Mouse (Mus musculus) small intestine, adult 2 months (tissue): ENCODE measurements at regions not wholly inside any gene's neighbourhood (a gene's known extent, or its start where the extent isn't known, plus 50 kb on each side); places are given as distances from the start of the nearest gene placed in this dataset.

Experiments used
- H3K27ac ChIP-seq: fragments of 200-500 bp; 2 replicates; pipeline ENCODE4 v1.5.1; 2012; ENCODE audit warnings: low read depth, low read length, control low read depth, inconsistent platforms; ENCODE audit not compliant: insufficient read depth
- H3K27me3 ChIP-seq: fragments of 200-500 bp; 2 replicates; pipeline ENCODE4 v1.6.1; 2012; ENCODE audit warnings: mild to moderate bottlenecking, moderate library complexity, low read length, inconsistent platforms; ENCODE audit not compliant: control insufficient read depth, insufficient read depth
- H3K36me3 ChIP-seq: fragments of 200-500 bp; 2 replicates; pipeline ENCODE4 v1.6.1; 2012; ENCODE audit warnings: mild to moderate bottlenecking, low read length, control low read depth, inconsistent platforms; ENCODE audit not compliant: control insufficient read depth, insufficient read depth
- H3K4me1 ChIP-seq: fragments of 200-500 bp; 2 replicates; pipeline ENCODE4 v1.6.1; 2012; ENCODE audit warnings: low read length, inconsistent platforms, mixed read lengths; ENCODE audit not compliant: control insufficient read depth, insufficient read depth, insufficient read length
- H3K4me3 ChIP-seq: fragments of 200-500 bp; 2 replicates; pipeline ENCODE4 v1.5.1; 2012; ENCODE audit warnings: low read depth, mild to moderate bottlenecking, control low read depth, inconsistent platforms, low read length, moderate library complexity
- CTCF ChIP-seq: fragments of 200-500 bp; IDR thresholded peaks from 2 replicates; pipeline ENCODE4 v1.5.1; 2012; ENCODE audit warnings: low read depth, mild to moderate bottlenecking, control low read depth, inconsistent platforms, low read length, moderate library complexity, mixed read lengths; ENCODE audit not compliant: insufficient replicate concordance, insufficient read length; ENCODE audit errors: extremely low read depth
- POLR2A ChIP-seq: fragments of 200-500 bp; IDR thresholded peaks from 2 replicates; pipeline ENCODE4 v1.6.1; 2012; ENCODE audit warnings: low read depth, mild to moderate bottlenecking, control low read depth, inconsistent platforms, low read length, moderate library complexity
- WGBS: fragments of 180-500 bp; shearing (Covaris S2); methylation state at CpG from one replicate; pipeline ENCODE4 v1.1.7; 2018; 5-methylcytosine and 5-hydroxymethylcytosine counted together

DNA sequence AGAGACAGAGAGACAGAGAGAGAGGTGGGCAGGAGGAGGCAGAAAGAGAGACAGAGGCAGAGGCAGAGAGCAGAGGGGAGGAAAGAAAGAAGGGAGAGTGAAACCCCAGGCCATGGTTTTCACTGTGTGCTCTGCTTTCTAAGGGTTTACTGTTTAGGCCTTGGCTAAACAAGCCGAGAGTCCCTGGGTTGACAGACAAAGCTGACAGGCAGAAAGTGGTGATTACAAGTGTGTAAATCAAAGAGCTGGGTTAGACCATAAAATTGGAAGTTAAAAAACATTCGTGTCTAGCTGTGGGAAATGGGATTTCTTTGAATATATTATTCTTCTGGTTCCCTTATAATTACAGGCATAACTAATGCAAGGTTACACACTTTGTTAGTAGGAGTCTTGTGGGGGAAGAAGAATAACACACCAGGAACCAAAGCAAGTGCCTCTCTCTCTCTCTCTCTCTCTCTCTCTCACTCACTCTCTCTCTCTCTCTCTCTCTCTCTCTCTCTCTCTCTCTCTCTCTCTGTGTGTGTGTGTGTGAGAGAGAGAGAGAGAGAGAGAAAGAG is 556.0 kb downstream of the Grin2a start:
- Histone ChIP-seq H3K27me3 (no peaks in the 10 kb centered on the region), H3K4me3 (no peak overlapping the region), H3K36me3 (no peaks in the 10 kb centered on the region), H3K27ac (no peak overlapping the region), H3K4me1 (no peaks in the 10 kb centered on the region)
- 36% methylated on average over 2 of the region's 2 CpGs for WGBS
- no peak for TF ChIP-seq CTCF

DNA sequence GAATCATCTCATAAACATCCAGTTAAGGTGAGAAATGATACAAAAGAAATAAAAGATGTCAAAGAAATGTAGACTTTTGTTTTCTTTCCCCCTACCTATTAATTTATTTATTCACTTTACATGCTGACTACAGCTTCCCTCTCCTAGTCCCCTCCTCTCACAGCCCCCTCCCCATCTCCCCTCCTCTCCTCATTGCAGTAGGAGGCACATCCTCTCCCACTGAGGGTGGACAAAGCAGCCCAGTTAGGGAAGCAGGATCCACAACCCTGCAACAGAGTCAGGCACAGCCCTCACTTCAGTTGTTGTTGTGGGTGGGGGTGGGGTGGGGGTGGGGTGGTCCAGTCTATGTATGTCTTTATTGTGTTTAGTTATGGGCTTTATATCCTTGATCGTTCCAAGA is 555.5 kb downstream of the Grin2a start:
- no peaks in the 10 kb centered on the region for H3K4me1 ChIP-seq
- H3K27me3 ChIP-seq, result no peaks in the 10 kb centered on the region
- 76% methylated on average over 1 of the region's 1 CpGs for WGBS
- H3K36me3 ChIP-seq, result no peaks in the 10 kb centered on the region
- TF ChIP-seq POLR2A, result no peak
- no peak for TF ChIP-seq CTCF
- no peak overlapping the region for H3K4me3 ChIP-seq
- H3K27ac ChIP-seq, result no peak overlapping the region

DNA sequence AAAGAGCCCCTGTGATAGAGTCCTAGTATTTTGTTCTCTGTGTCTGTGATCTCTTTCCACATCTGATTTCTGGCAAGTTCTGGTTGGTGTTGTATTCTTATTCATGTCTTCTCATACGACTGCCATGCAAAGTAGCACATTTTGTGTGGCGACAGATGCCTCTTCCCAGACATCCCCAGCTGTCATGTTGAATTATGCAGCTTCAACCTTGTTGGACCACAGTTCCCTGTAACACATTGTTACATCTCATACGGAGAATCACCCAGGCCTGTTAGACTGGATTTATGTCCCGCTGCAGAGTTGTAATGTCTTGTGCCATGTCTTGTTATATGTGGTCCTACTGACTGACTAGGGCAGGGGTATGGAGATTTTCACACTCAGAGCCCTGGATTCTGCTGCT is 543.3 kb downstream of the Grin2a start:
- Histone ChIP-seq H3K27ac (no peak overlapping the region), H3K27me3 (no peaks in the 10 kb centered on the region), H3K36me3 (no peaks in the 10 kb centered on the region), H3K4me1 (no peaks in the 10 kb centered on the region), H3K4me3 (no peak overlapping the region)
- no peak for TF ChIP-seq POLR2A
- TF ChIP-seq CTCF, result no peak
- WGBS, result 88% methylated on average over 4 of the region's 4 CpGs

DNA sequence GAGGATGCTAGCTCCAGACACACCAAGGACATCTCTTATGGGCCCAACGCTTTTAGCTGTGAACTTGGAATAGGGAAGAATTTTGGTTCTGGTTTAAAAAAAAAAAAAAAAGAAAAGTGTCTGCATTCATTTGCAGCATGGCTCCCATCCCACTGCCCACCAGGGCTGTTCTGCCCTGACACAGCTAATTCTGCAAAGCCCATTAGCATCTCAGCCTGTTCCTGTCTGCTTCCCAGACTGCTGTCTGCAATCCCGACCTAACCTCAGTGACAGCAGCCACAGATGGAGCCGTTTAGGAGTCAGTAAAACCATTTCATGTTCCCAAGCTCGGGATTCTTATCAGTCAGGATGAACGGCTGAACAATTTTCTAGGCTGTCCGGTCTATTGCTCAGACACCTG is 537.8 kb downstream of the Grin2a start:
- no peak overlapping the region for H3K27ac ChIP-seq
- 68% methylated on average over 6 of the region's 6 CpGs for WGBS
- no peak for TF ChIP-seq CTCF
- TF ChIP-seq POLR2A, result no peak

DNA sequence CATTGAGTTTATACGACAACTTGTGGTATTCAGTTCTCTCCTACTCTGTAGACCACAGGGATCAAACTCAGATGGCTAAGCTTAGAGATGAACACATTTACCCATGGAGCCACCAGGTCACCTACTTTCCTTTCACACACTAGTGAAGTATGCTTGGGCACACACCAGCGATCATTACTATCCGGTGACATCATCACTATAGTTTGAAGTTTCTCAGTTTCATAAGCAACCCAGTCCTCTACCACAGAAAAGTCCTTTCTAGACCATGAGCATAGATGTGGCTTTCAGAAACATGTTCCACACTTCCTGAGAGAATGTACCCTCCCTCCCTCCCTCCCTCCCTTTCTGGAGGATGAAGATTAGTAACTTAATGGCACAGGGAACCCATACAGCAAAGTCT is 532.9 kb downstream of the Grin2a start:
- TF ChIP-seq POLR2A (no peak), CTCF (no peak)
- Histone ChIP-seq H3K4me1 (no peaks in the 10 kb centered on the region), H3K27me3 (no peaks in the 10 kb centered on the region), H3K27ac (no peak overlapping the region), H3K4me3 (no peak overlapping the region), H3K36me3 (no peaks in the 10 kb centered on the region)
- WGBS, result 77% methylated on average over 3 of the region's 3 CpGs

More for the DNA sequence above, 537.8 kb downstream of the Grin2a start:
- Histone ChIP-seq H3K27me3 (no peaks in the 10 kb centered on the region), H3K4me3 (no peak overlapping the region), H3K36me3 (no peaks in the 10 kb centered on the region), H3K4me1 (no peaks in the 10 kb centered on the region)

DNA sequence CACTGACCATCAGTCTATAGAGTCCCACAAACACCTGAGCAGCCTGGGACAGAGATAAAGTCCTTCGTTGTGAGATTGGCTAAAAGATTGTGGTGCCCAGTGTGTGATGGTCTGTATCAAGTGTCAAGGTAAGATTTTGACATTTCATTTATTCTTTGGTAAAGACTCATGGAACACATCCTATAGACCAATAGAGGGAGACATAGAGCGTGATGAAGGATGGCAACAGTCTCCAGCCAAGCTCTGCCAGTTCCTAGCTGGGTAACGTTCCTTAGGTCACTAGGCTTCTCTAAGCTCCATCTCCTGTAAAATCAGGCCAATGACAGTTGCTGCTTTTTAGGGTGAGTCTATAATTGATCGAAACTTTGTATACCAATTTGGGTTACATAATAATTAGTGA is 526.0 kb downstream of the Grin2a start:
- no peaks in the 10 kb centered on the region for H3K27me3 ChIP-seq
- WGBS, result 65% methylated on average over 4 of the region's 4 CpGs
- TF ChIP-seq POLR2A, result no peak
- no peak for TF ChIP-seq CTCF
- H3K4me1 ChIP-seq, result no peaks in the 10 kb centered on the region
- H3K36me3 ChIP-seq, result no peaks in the 10 kb centered on the region
- H3K27ac ChIP-seq, result no peak overlapping the region
- no peak overlapping the region for H3K4me3 ChIP-seq

DNA sequence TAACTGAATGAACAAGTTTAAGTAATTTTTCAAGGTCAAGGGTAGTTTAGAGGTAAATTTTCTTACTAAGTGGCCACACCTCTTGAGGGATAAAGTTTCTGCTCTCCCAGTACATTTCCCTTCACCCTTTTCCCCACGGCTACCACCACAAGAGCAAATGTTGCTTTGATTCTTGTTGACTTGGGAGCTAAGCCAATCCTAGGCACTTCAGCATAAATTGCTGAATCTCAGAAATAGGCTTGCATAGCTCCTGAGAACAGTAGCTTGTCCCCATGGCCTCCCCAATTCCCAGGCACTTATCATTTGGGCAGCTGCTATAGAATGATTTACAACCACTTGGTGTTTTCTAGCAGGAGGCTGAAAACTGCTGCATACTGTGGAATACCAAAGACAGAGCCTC is 510.1 kb downstream of the Grin2a start:
- H3K4me3 ChIP-seq, result no peak overlapping the region
- WGBS, result 43% methylated on average over 1 of the region's 1 CpGs
- no peak overlapping the region for H3K27ac ChIP-seq
- H3K27me3 ChIP-seq, result no peaks in the 10 kb centered on the region
- no peak for TF ChIP-seq CTCF
- no peak for TF ChIP-seq POLR2A
- H3K4me1 ChIP-seq, result no peaks in the 10 kb centered on the region
- no peaks in the 10 kb centered on the region for H3K36me3 ChIP-seq

DNA sequence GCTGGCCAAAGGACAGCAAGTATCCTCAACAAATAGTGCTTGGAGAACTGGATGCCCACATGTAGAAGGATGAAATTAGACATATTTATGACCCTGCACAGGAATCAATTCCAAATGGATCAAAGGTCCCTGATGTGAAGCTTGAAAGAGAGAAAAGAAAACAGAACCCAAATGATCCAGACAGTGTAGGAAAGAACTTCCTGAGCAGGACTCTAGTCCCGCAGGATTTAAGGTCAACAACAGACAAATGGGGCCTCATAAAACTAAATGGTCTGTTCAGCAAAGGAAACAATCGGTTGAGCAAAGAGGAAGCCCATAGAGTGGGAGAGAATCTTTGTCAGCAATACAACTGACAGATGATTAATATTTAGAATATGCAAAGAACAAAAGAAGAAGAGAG is 497.1 kb downstream of the Grin2a start:
- Histone ChIP-seq H3K27me3 (no peaks in the 10 kb centered on the region), H3K27ac (no peak overlapping the region), H3K36me3 (no peaks in the 10 kb centered on the region), H3K4me1 (no peaks in the 10 kb centered on the region), H3K4me3 (no peak overlapping the region)
- WGBS, result 28% methylated on average over 2 of the region's 2 CpGs
- no peak for TF ChIP-seq POLR2A
- TF ChIP-seq CTCF, result no peak
